12 mouse cellular contexts compared by ENCODE assay signal in the genomic region with DNA sequence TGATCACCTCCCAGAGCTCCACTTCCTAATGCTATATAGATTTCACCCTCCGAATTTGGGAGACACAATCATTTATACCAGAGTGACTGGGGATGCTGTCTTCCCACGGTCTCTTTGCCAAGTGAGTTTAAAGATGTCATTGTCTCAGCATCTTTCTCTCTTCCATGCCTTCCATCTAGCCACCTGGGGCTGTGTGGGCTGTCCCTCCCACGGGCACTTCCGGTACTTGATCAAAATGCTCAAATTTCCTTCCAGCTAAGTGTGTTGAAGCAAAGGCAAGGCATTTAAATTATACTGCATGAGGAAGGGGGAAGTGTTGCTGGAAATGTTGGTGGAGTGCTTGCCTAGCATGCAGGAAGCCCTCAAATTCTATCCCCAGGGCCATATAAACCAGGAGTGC.
DNase-seq lines count a peak whose midpoint lies in the region.
"Had no signal": no experiment of that assay in that cellular context is flagged by ENCODE, and none has a peak within 500 bp of the region (broad histone marks: within the 10 kb centered on the region; RNA-seq: fewer than 3 reads in every experiment).

No protein-coding gene starts in this region.

- DNase-seq in frontal cortex, postnatal 36 days (ENCODE audit: low spot score in 2 of 2), result peak; percentile 18 to 20
- DNase-seq in frontal cortex, postnatal 10 days (ENCODE audit: low spot score in 2 of 2), result no peak
- peak; percentile 76 for DNase-seq in brain, adult 2 months (ENCODE audit: low read depth, low spot score)
- DNase-seq in layer of hippocampus, postnatal 36 days, result peak; percentile 26 to 45
- peak; percentile 14 for DNase-seq in right cerebral cortex, postnatal 25 days
- no peak for DNase-seq in heart, adult 18-20 months
- no peak for DNase-seq in cerebellum, postnatal 36 days
- DNase-seq: cerebellum, adult 8-10 months; gastrocnemius, postnatal 25 days; heart, postnatal 4 days; lung, postnatal 10 days; thymus, postnatal 25 days had no signal

Comparison
In these comparisons a context has a peak if more than half of its experiments do, and no peak if none do; other contexts are left out.
1. DNase-seq: peak in frontal cortex, postnatal 36 days (2 of 2), brain, adult 2 months (single experiment), layer of hippocampus, postnatal 36 days (2 of 2) and right cerebral cortex, postnatal 25 days (single experiment); none in frontal cortex, postnatal 10 days (0 of 2), heart, adult 18-20 months (0 of 2) and cerebellum, postnatal 36 days (0 of 2).